In genomic region chr2:58703226-58703625, GRCm38 (mm10) we compare ENCODE assay signal across 11 mouse cellular contexts.
"Had no signal": no experiment of that assay in that cellular context is flagged by ENCODE, and none has a peak within 500 bp of the region (broad histone marks: within the 10 kb centered on the region; RNA-seq: fewer than 3 reads in every experiment).

No protein-coding gene starts in this region.

- H3K4me3 ChIP-seq: left cerebral cortex, adult 2 months; limb, embryonic 12.5 days; liver, embryonic 13.5 days; lung, embryonic 15.5 days; midbrain, embryonic 13.5 days had no signal

- H3K27ac ChIP-seq: left cerebral cortex, adult 2 months; limb, embryonic 12.5 days; liver, embryonic 13.5 days; lung, embryonic 15.5 days; midbrain, embryonic 13.5 days had no signal

- H3K4me2 ChIP-seq: limb, embryonic 12.5 days; liver, embryonic 13.5 days; lung, embryonic 15.5 days; midbrain, embryonic 13.5 days had no signal

- H3K36me3 ChIP-seq: limb, embryonic 12.5 days; liver, embryonic 13.5 days; lung, embryonic 15.5 days; midbrain, embryonic 13.5 days had no signal

- H3K4me1 ChIP-seq: liver, embryonic 13.5 days; lung, embryonic 15.5 days; midbrain, embryonic 13.5 days had no signal

- DNase-seq: kidney, adult 8-10 months; kidney, postnatal 25 days; liver; liver, embryonic 13.5 days; liver, postnatal 0 days; right cerebral cortex, postnatal 14 days; thymus, postnatal 36 days had no signal

- H3K27me3 ChIP-seq: limb, embryonic 12.5 days; liver, embryonic 13.5 days; lung, embryonic 15.5 days; midbrain, embryonic 13.5 days had no signal

- H3K9ac ChIP-seq: limb, embryonic 12.5 days; liver, embryonic 13.5 days; liver, postnatal 0 days; lung, embryonic 15.5 days; midbrain, embryonic 13.5 days had no signal

- H3K9me3 ChIP-seq: limb, embryonic 12.5 days; liver, embryonic 13.5 days; lung, embryonic 15.5 days; midbrain, embryonic 13.5 days had no signal

- ATAC-seq: liver, postnatal 0 days; midbrain, embryonic 13.5 days had no signal
